ENCODE assay signal across 27 mouse cellular contexts in genomic region chr17:57079919-57080318, GRCm38 (mm10). TPM values are rescaled to one million over a fixed set of nuclear protein-coding genes. Genes with fewer than 3 reads are reported as not detected.
A peak's percentile ranks its signal among the peaks of the same experiment; 100 is the strongest.
DNase-seq lines count a peak whose midpoint lies in the region; ATAC-seq and TF ChIP-seq lines count a peak whose summit lies in the region.
"Had no signal": no experiment of that assay in that cellular context is flagged by ENCODE, and none has a peak within 500 bp of the region (broad histone marks: within the 10 kb centered on the region; RNA-seq: fewer than 3 reads in every experiment).

No protein-coding gene starts in this region.

- no peak for TF ChIP-seq EP300 in stomach, postnatal 0 days (optimal IDR thresholded peaks at IDR 0.05)

- peak; percentile 19 for DNase-seq in cerebellum, adult 11-12 months
- DNase-seq in cerebellum, postnatal 10 days = no peak
- no peak for DNase-seq in stomach, postnatal 0 days (ENCODE audit: low spot score)
- no peak for DNase-seq in thymus, postnatal 36 days
- no peak for DNase-seq in cerebellum, adult 9-11 months
- no peak for DNase-seq in lung, postnatal 14 days
- DNase-seq: adrenal gland, postnatal 14 days; cerebellum, adult 11 months; cerebellum, adult 8-10 months; cerebellum, postnatal 25 days; forebrain, postnatal 0 days; gastrocnemius, adult 2 months; gastrocnemius, postnatal 14 days; heart, adult 11 months; heart, postnatal 36 days had no signal

- TF ChIP-seq CTCF in stomach, postnatal 0 days (IDR thresholded peaks at IDR 0.05; ENCODE audit: low read depth) = no peak

- no peak overlapping the region for H3K4me3 ChIP-seq in intestine, embryonic 15.5 days (replicated peaks)
- H3K4me3 ChIP-seq in stomach, embryonic 14.5 days (ENCODE audit: low read depth, low read length) = no peak overlapping the region
- H3K4me3 ChIP-seq in stomach, postnatal 0 days (ENCODE audit: low read depth, low read length) = no peak overlapping the region
- H3K4me3 ChIP-seq: embryonic facial prominence, embryonic 12.5 days; embryonic facial prominence, embryonic 15.5 days; gastrocnemius, adult 2 months; hindbrain, embryonic 10.5 days; hindbrain, embryonic 13.5 days had no signal

- no peaks in the 10 kb centered on the region for H3K9me3 ChIP-seq in intestine, embryonic 15.5 days
- H3K9me3 ChIP-seq in stomach, embryonic 14.5 days (ENCODE audit: control insufficient read depth, low read depth, low read length) = no peaks in the 10 kb centered on the region
- no peaks in the 10 kb centered on the region for H3K9me3 ChIP-seq in stomach, postnatal 0 days (ENCODE audit: control insufficient read depth, low read length)
- H3K9me3 ChIP-seq: embryonic facial prominence, embryonic 12.5 days; embryonic facial prominence, embryonic 15.5 days; G1E; hindbrain, embryonic 10.5 days; hindbrain, embryonic 13.5 days had no signal

- H3K4me2 ChIP-seq in intestine, embryonic 15.5 days (replicated peaks) = no peak overlapping the region
- no peak overlapping the region for H3K4me2 ChIP-seq in stomach, embryonic 14.5 days (replicated peaks; ENCODE audit: low read depth, low read length)
- H3K4me2 ChIP-seq in stomach, postnatal 0 days (replicated peaks; ENCODE audit: low read depth) = no peak overlapping the region
- H3K4me2 ChIP-seq: embryonic facial prominence, embryonic 12.5 days; embryonic facial prominence, embryonic 15.5 days; heart, embryonic 11.5 days; hindbrain, embryonic 13.5 days had no signal

- no peaks in the 10 kb centered on the region for H3K36me3 ChIP-seq in intestine, embryonic 15.5 days
- no peaks in the 10 kb centered on the region for H3K36me3 ChIP-seq in stomach, embryonic 14.5 days (ENCODE audit: control insufficient read depth, insufficient read depth, low read length)
- no peaks in the 10 kb centered on the region for H3K36me3 ChIP-seq in stomach, postnatal 0 days (ENCODE audit: control insufficient read depth, insufficient read depth, low read length)
- H3K36me3 ChIP-seq: embryonic facial prominence, embryonic 12.5 days; embryonic facial prominence, embryonic 15.5 days had no signal

- 32% methylated on average over 3 of the region's 3 CpGs for WGBS in intestine, embryonic 15.5 days
- WGBS in stomach, embryonic 14.5 days = 59% methylated on average over 3 of the region's 3 CpGs
- 50% methylated on average over 3 of the region's 3 CpGs for WGBS in stomach, postnatal 0 days

- H3K27me3 ChIP-seq in intestine, embryonic 15.5 days (replicated peaks) = no peaks in the 10 kb centered on the region
- no peaks in the 10 kb centered on the region for H3K27me3 ChIP-seq in stomach, embryonic 14.5 days (ENCODE audit: control insufficient read depth, insufficient read depth, low read length)
- H3K27me3 ChIP-seq in stomach, postnatal 0 days (ENCODE audit: control insufficient read depth, insufficient read depth, low read length) = no peaks in the 10 kb centered on the region
- H3K27me3 ChIP-seq: CH12.LX; embryonic facial prominence, embryonic 12.5 days; embryonic facial prominence, embryonic 15.5 days; hindbrain, embryonic 13.5 days; Patski had no signal

- ATAC-seq in intestine, embryonic 15.5 days = peak; percentile 63
- ATAC-seq in stomach, embryonic 14.5 days (ENCODE audit: insufficient number of reproducible peaks, insufficient read depth, low FRiP score, low read depth) = peak; percentile 50; the same call in 1 of the 2 replicates
- ATAC-seq in stomach, postnatal 0 days (ENCODE audit: low FRiP score, low TSS enrichment) = peak; percentile 56
- ATAC-seq: forebrain, embryonic 14.5 days; forebrain, postnatal 0 days; hindbrain, embryonic 16.5 days; Patski had no signal

- peaks cover 17% of the 10 kb centered on the region; the same call in 1 of the 2 replicates for H3K4me1 ChIP-seq in intestine, embryonic 15.5 days (replicated peaks)
- H3K4me1 ChIP-seq in stomach, embryonic 14.5 days (ENCODE audit: control insufficient read depth, insufficient read depth, low read length) = 0 out of 2 replicates have a peak, but pooled peaks cover 8% of the 10 kb centered on the region
- no peaks in the 10 kb centered on the region for H3K4me1 ChIP-seq in stomach, postnatal 0 days (replicated peaks; ENCODE audit: control insufficient read depth, insufficient read depth)
- H3K4me1 ChIP-seq: embryonic facial prominence, embryonic 12.5 days; embryonic facial prominence, embryonic 15.5 days had no signal

- no peak overlapping the region for H3K9ac ChIP-seq in intestine, embryonic 15.5 days
- no peak overlapping the region for H3K9ac ChIP-seq in stomach, embryonic 14.5 days (replicated peaks; ENCODE audit: low read depth, low read length)
- no peak overlapping the region for H3K9ac ChIP-seq in stomach, postnatal 0 days (ENCODE audit: low read length)
- H3K9ac ChIP-seq: embryonic facial prominence, embryonic 12.5 days; embryonic facial prominence, embryonic 15.5 days; forebrain, postnatal 0 days; hindbrain, embryonic 13.5 days had no signal

- H3K27ac ChIP-seq in intestine, embryonic 15.5 days = no peak overlapping the region
- H3K27ac ChIP-seq in stomach, embryonic 14.5 days (ENCODE audit: low read length) = no peak overlapping the region
- no peak overlapping the region for H3K27ac ChIP-seq in stomach, postnatal 0 days (replicated peaks)
- H3K27ac ChIP-seq: embryonic facial prominence, embryonic 12.5 days; embryonic facial prominence, embryonic 15.5 days; gastrocnemius, adult 2 months; hindbrain, embryonic 10.5 days; hindbrain, embryonic 13.5 days had no signal

RNA-seq across cellular contexts. Expression of gene Dennd1c, which starts 1.6 kb away (rescaled TPM):
- 6.5 and 6.7 TPM in 2 replicates for polyA plus RNA-seq in intestine, embryonic 15.5 days (2015; fragmentation: Nextera tagmentation; extraction: Ambion mirVana)
- polyA plus RNA-seq in stomach, embryonic 14.5 days (2014; fragmentation: Nextera tagmentation; extraction: Ambion mirVana) = 5.0 and 5.3 TPM in 2 replicates
- polyA plus RNA-seq in stomach, postnatal 0 days (2015; fragmentation: Nextera tagmentation; extraction: Ambion mirVana) = 2.4 and 2.8 TPM in 2 replicates

RNA-seq across cellular contexts. Expression of gene Tubb4a, which starts 7.7 kb away (rescaled TPM):
- 24.2 and 27.1 TPM in 2 replicates for polyA plus RNA-seq in intestine, embryonic 15.5 days (2015; fragmentation: Nextera tagmentation; extraction: Ambion mirVana)
- 33.9 and 34.9 TPM in 2 replicates for polyA plus RNA-seq in stomach, embryonic 14.5 days (2014; fragmentation: Nextera tagmentation; extraction: Ambion mirVana)
- polyA plus RNA-seq in stomach, postnatal 0 days (2015; fragmentation: Nextera tagmentation; extraction: Ambion mirVana) = 9.5 and 11.5 TPM in 2 replicates

RNA-seq across cellular contexts. Expression of gene Slc25a23, which starts 20.3 kb away (rescaled TPM):
- polyA plus RNA-seq in intestine, embryonic 15.5 days (2015; fragmentation: Nextera tagmentation; extraction: Ambion mirVana) = 7.8 and 8.8 TPM in 2 replicates
- polyA plus RNA-seq in stomach, embryonic 14.5 days (2014; fragmentation: Nextera tagmentation; extraction: Ambion mirVana) = 11.5 and 12.7 TPM in 2 replicates
- polyA plus RNA-seq in stomach, postnatal 0 days (2015; fragmentation: Nextera tagmentation; extraction: Ambion mirVana) = 3.1 and 4.2 TPM in 2 replicates

RNA-seq across cellular contexts. Expression of gene Crb3, which starts 21.0 kb away (rescaled TPM):
- polyA plus RNA-seq in intestine, embryonic 15.5 days (2015; fragmentation: Nextera tagmentation; extraction: Ambion mirVana) = 90.2 and 91.6 TPM in 2 replicates
- polyA plus RNA-seq in stomach, embryonic 14.5 days (2014; fragmentation: Nextera tagmentation; extraction: Ambion mirVana) = 43.8 and 44.2 TPM in 2 replicates
- 74.9 and 82.7 TPM in 2 replicates for polyA plus RNA-seq in stomach, postnatal 0 days (2015; fragmentation: Nextera tagmentation; extraction: Ambion mirVana)

RNA-seq across cellular contexts. Expression of gene Tnfsf9, which starts 25.2 kb away (rescaled TPM):
- polyA plus RNA-seq in intestine, embryonic 15.5 days (2015; fragmentation: Nextera tagmentation; extraction: Ambion mirVana) = 8.3 and 8.9 TPM in 2 replicates
- polyA plus RNA-seq in stomach, embryonic 14.5 days (2014; fragmentation: Nextera tagmentation; extraction: Ambion mirVana) = 11.0 and 11.7 TPM in 2 replicates
- polyA plus RNA-seq in stomach, postnatal 0 days (2015; fragmentation: Nextera tagmentation; extraction: Ambion mirVana) = 2.3 and 3.5 TPM in 2 replicates
